Mouse (Mus musculus) myocyte (in vitro differentiated cells): ENCODE data around the gene Ptpn1.

Experiments
- CEBPB ChIP-seq: IDR thresholded peaks from 2 replicates; pipeline ENCODE4 v1.6.1; 2011; ENCODE audit warnings: mild to moderate bottlenecking, moderate library complexity; ENCODE audit not compliant: poor library complexity, insufficient read depth, severe bottlenecking
- E2F4 ChIP-seq: IDR thresholded peaks from one replicate; pipeline ENCODE4 v1.6.1; 2011; ENCODE audit warnings: mild to moderate bottlenecking, control low read depth, moderate library complexity; ENCODE audit not compliant: insufficient read depth
- MAX ChIP-seq: IDR thresholded peaks from one replicate; pipeline ENCODE4 v1.6.1; 2011; ENCODE audit warnings: low read depth, mild to moderate bottlenecking, control low read depth
- MYOD1 ChIP-seq, 3 experiments: IDR thresholded peaks; one replicate each; pipeline ENCODE4 v1.6.1; 2011; ENCODE audit warnings: control low read depth in 2 of 3, low read depth in 2 of 3, mild to moderate bottlenecking in 2 of 3, moderate library complexity in 1 of 3; ENCODE audit not compliant: insufficient read length in 2 of 3, control insufficient read depth in 1 of 3
- POLR2A ChIP-seq: IDR thresholded peaks from one replicate; pipeline ENCODE4 v1.6.1; 2011; ENCODE audit warnings: low read depth, mild to moderate bottlenecking, control low read depth, moderate library complexity; ENCODE audit not compliant: insufficient read length
- POLR2AphosphoS2 ChIP-seq: IDR thresholded peaks from one replicate; pipeline ENCODE4 v1.6.1; 2011; ENCODE audit warnings: low read depth, control low read depth; ENCODE audit not compliant: insufficient read length
- REST ChIP-seq: IDR thresholded peaks from one replicate; pipeline ENCODE4 v1.6.1; 2011; ENCODE audit warnings: mild to moderate bottlenecking, control low read depth, moderate library complexity; ENCODE audit not compliant: insufficient read depth, insufficient read length
- TCF3 ChIP-seq: IDR thresholded peaks from one replicate; pipeline ENCODE4 v1.6.1; 2011; ENCODE audit warnings: low read depth, control low read depth; ENCODE audit not compliant: insufficient read length
- USF1 ChIP-seq: IDR thresholded peaks from one replicate; pipeline ENCODE4 v1.6.1; 2011; ENCODE audit warnings: low read depth, mild to moderate bottlenecking, control low read depth, moderate library complexity

GRCm38 (mm10) chr2:167899989-167900421 is 31.9 kb upstream of the Ptpn1 start:
- TF ChIP-seq POLR2A = no peak
- TF ChIP-seq TCF3 = no peak
- TF ChIP-seq REST = no peak
- TF ChIP-seq E2F4 = no peak
- TF ChIP-seq POLR2AphosphoS2 = no peak
- no peak for TF ChIP-seq MAX
- TF ChIP-seq CEBPB = no peak
- no peak for TF ChIP-seq USF1
- TF ChIP-seq MYOD1 (IDR thresholded peaks at IDR 0.05; ENCODE audit: control insufficient read depth in 1 of 3, insufficient read length in 2 of 3, low read depth in 2 of 3) = peak in 1 of 3 experiments; percentile 8
